Mouse (Mus musculus) CD4-positive, CD25-positive, alpha-beta regulatory T cell, adult 4 months (primary cell): ENCODE results near the gene Wdr24. TPM values are rescaled to one million over a fixed set of nuclear protein-coding genes. Genes with fewer than 3 reads are reported as not detected.

Experiments
- polyA plus RNA-seq, 2 experiments: library from polyadenylated mRNA; unstranded; fragments of 100-300 nt; shearing (Covaris generic); gene quantifications; one replicate each; pipeline ENCODE4 v1.2.1; 2017

The Wdr24 gene
- polyA plus RNA-seq, 2 experiments from 2014 or later, result 19.4 to 53.9 TPM

Other genes with a start within 250 kb of the Wdr24 start
- 10 to 100 TPM; 22.0 to 26.0 TPM for gene Lmf1, start 244.5 kb upstream of the Wdr24 start, polyA plus RNA-seq
- not detected for gene Gng13, start 106.5 kb upstream of the Wdr24 start, polyA plus RNA-seq
- gene Chtf18, start 96.2 kb upstream of the Wdr24 start, polyA plus RNA-seq, result 1 to 10 TPM; 3.5 to 5.9 TPM
- gene Rpusd1, start 96.0 kb upstream of the Wdr24 start, polyA plus RNA-seq, result 10 to 100 TPM; 12.8 to 16.8 TPM
- not detected for gene Mslnl, start 87.6 kb upstream of the Wdr24 start, polyA plus RNA-seq
- not detected for gene Msln, start 69.2 kb upstream of the Wdr24 start, polyA plus RNA-seq
- 10 to 100 TPM; 21.4 to 29.8 TPM for gene Narfl, start 49.9 kb upstream of the Wdr24 start, polyA plus RNA-seq
- gene Haghl, start 38.0 kb upstream of the Wdr24 start, polyA plus RNA-seq, result 10 to 100 TPM; 26.8 to 37.4 TPM
- gene Ccdc78, start 37.0 kb upstream of the Wdr24 start, polyA plus RNA-seq, result 1 to 10 TPM in 1 of 2 experiments, under 1 TPM in 1; 0.28 to 1.4 TPM
- 100 to 1,000 TPM; 192 to 257 TPM for gene Fam173a, start 30.7 kb upstream of the Wdr24 start, polyA plus RNA-seq
- not detected for gene AC134908.4, start 28.0 kb upstream of the Wdr24 start, polyA plus RNA-seq
- gene Metrn, start 26.5 kb upstream of the Wdr24 start, polyA plus RNA-seq, result 1 to 10 TPM; 3.6 to 7.0 TPM
- gene Fbxl16, start 14.5 kb upstream of the Wdr24 start, polyA plus RNA-seq, result not detected
- gene Jmjd8, start 5.2 kb downstream of the Wdr24 start, polyA plus RNA-seq, result 10 to 100 TPM; 22.2 to 42.8 TPM
- 10 to 100 TPM; 75.1 to 75.2 TPM for gene Stub1, start 9.8 kb downstream of the Wdr24 start, polyA plus RNA-seq
- not detected for gene Rhbdl1, start 13.7 kb downstream of the Wdr24 start, polyA plus RNA-seq
- gene Gm20683, start 18.1 kb downstream of the Wdr24 start, polyA plus RNA-seq, result 1 to 10 TPM in 1 of 2 experiments, under 1 TPM in 1; 0.79 to 1.7 TPM
- gene Rhot2, start 21.2 kb downstream of the Wdr24 start, polyA plus RNA-seq, result 10 to 100 TPM; 19.1 to 47.0 TPM
- gene Wdr90, start 37.9 kb downstream of the Wdr24 start, polyA plus RNA-seq, result 1 to 10 TPM; 3.4 to 6.8 TPM
- gene Mcrip2, start 45.1 kb downstream of the Wdr24 start, polyA plus RNA-seq, result 1 to 10 TPM; 2.7 to 5.5 TPM
- gene Mettl26, start 51.4 kb downstream of the Wdr24 start, polyA plus RNA-seq, result 100 to 1,000 TPM in 1 of 2 experiments, 10 to 100 TPM in 1; 82.7 to 124 TPM
- gene Wfikkn1, start 57.2 kb downstream of the Wdr24 start, polyA plus RNA-seq, result 1 to 10 TPM in 1 of 2 experiments, under 1 TPM in 1; 0.94 to 1.3 TPM
- 1 to 10 TPM; 6.6 to 7.3 TPM for gene Rab40c, start 96.1 kb downstream of the Wdr24 start, polyA plus RNA-seq
- 10 to 100 TPM; 27.8 to 49.3 TPM for gene Pigq, start 121.3 kb downstream of the Wdr24 start, polyA plus RNA-seq
- gene Nhlrc4, start 121.3 kb downstream of the Wdr24 start, polyA plus RNA-seq, result not detected
- gene A930017K11Rik, start 128.9 kb downstream of the Wdr24 start, polyA plus RNA-seq, result not detected
- 1 to 10 TPM; 5.3 to 6.6 TPM for gene Capn15, start 162.2 kb downstream of the Wdr24 start, polyA plus RNA-seq
- gene Rab11fip3, start 245.9 kb downstream of the Wdr24 start, polyA plus RNA-seq, result 1 to 10 TPM; 1.8 to 2.3 TPM